Mouse (Mus musculus) frontal cortex, postnatal 14 days (tissue): ENCODE data around the gene Dscam.
A peak's percentile ranks its signal among the peaks of the same experiment; 100 is the strongest.

Experiments
- DNase-seq, 2 experiments: peaks; one replicate each; pipeline ENCODE4 v3.0.0; 2022; ENCODE audit warnings: low spot score in 2 of 2

Gene Dscam

DNA sequence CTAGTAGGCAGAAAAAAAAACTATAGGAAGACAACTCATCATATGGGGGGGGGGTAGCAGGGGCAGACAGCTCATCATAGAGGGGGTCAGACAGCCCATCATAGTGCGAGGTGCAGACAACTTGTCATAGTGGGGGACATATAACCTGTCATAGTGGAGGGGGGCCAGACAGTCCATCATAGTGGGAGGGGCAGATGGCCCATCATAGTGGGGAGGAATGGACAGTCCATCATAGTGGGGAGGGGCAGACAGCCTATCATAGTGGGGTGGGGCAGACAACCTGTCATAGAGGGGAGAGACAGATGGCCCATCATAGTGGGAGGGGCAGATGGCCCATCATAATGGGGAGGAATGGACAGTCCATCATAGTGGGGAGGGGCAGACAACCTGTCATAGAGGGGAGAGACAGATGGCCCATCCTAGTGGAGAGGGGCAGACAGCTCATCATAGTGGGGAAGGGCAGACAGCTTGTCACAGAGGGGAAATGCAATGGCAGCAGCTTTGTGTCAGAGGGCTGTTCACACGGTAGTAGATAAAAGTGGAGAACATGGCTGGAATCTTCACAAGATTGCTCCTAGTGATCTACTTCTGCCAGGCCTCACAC lies 447.4 kb downstream of the Dscam start:
- no peak for DNase-seq

DNA sequence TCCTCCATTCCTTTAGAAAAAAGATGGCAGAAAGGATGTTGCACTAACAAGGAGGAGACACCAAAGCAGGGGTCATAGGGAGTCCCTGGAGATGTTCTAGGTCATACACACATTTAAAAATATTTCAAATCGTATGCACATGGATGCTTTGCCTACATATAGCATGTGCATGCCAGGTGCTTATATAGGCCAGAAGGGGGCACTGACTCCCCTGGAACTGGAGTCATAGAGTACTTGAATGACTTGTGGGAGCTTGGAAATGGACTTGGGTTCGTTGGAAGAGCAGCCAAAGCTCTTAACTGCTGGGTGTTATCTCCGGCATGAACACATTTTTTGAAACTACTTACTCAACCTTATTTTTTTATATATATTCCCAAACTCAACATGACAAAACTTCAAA lies 448.4 kb downstream of the Dscam start:
- no peak for DNase-seq

GRCm38 (mm10) chr16:96721241-96721640 lies 449.3 kb downstream of the Dscam start:
- no peak for DNase-seq

GRCm38 (mm10) chr16:96720666-96721065 lies 449.9 kb downstream of the Dscam start:
- no peak for DNase-seq

DNA sequence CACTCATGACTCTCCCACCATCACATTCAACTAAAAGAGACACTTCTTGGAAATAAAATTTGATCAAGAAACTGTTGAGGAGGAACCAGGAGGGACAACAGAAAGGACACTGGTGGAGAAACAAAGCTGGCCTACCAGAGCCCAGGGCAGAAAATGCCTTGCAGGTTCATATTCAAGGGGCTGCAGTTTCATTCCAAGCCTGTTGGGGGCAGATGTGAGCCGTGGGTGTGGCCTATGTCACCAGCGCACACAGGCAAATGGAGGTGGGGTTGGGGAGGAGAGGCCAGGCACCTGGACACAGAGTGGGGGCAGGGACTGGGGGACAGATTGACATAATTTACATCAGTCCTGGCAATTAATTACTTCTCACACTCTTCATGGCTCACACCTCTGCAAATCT lies 452.3 kb downstream of the Dscam start:
- no peak for DNase-seq

GRCm38 (mm10) chr16:96716633-96717032 lies 453.9 kb downstream of the Dscam start:
- DNase-seq: no peak

DNA sequence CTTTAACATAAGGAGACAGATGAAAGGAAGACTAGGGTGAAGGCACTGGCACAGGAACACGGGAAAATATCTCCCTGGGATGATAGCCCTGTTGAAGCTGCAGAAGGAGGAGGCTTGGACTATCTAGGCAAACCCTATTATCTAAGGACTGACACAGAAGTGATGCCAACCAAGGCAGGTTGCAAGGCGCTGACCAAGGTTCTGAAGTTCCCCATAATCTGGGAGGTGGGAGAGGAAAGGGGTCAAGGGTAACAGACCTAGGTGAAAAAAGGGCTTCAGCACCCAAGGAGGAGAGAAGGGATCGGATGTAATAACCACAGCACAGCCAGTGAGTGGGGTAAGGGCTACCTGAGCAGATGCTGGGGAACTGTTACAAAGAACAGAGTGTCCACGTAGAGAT lies 458.6 kb downstream of the Dscam start:
- no peak for DNase-seq

GRCm38 (mm10) chr16:96700551-96700950 lies 470.0 kb downstream of the Dscam start:
- no peak for DNase-seq

- DNase-seq: no peak
These were observed 474.7 kb downstream of the Dscam start for GRCm38 (mm10) chr16:96695882-96696281.

DNA sequence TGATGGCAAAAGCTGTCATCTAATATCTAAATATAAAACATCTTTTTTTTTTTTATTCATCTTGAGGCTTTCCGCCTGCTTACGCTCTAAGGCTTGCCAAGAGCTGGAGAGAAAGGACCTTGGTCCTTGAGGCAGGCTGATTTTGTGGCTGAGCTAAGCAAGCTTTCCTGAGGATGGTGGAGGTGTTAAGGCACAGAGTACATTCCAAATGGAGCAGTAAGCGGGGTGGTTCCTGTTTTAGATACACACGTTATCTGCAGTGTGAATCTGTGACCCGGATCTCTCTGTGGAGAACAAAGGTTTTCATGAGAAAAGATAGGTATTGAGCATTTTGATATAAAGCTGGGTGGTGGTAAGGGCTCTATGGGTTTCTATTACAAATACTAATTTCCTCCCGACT lies 479.0 kb downstream of the Dscam start:
- DNase-seq: no peak

- DNase-seq: no peak
These were observed 480.5 kb downstream of the Dscam start for GRCm38 (mm10) chr16:96690052-96690451.

DNA sequence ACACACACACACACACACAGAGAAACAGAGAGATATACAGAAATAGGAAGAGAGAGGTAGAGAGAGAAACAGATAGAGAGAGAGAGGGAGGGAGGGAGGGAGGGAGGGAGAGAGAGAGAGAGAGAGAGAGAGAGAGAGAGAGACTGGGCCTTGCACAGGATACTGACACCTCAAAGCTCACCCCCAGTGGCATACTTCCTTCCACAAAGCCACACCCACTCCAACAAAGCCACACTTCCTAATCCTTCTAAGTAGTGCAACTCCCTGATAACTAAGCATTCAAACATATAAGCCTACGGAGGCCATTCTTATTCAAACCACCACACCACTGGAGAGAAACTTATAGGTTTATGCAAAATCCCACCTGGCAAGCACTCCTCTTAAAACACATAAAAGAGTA lies 481.1 kb downstream of the Dscam start:
- no peak for DNase-seq

GRCm38 (mm10) chr16:96685065-96685464 lies 485.5 kb downstream of the Dscam start:
- DNase-seq: no peak

GRCm38 (mm10) chr16:96684581-96684980 lies 486.0 kb downstream of the Dscam start:
- DNase-seq: peak in 1 of 2 experiments; percentile 67

DNA sequence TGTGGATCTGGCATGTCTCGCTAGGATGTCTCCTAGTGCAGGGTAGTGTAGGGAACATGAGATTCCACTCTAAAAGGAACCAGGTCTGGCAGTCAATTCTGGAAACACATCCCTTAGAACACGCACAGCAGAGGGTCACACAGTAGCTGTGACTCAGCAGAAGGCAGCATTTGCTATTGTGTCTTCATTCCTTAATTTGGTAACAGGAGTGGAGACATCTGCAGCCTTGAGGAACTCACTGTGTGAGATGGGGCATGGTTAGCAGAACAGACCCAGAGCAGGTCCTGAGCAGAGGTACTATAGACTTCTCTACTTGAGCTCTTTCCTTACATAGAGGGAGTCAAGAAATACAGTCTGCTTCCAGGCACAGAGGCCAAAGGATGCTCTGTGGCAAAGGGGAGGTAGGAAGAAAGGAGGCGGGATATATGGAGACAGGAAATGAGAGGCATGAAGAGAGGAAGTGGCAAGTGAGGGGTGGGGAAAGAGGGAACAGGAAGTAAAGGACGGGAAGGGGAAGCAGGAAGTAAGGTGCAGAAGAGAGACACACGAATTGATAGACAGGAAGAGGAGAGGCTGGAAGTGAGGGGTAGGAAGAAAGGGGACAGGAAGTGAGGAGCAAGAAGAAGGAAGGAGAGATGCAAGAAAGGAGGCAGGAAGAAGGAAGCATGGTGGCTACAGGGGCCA lies 488.1 kb downstream of the Dscam start:
- no peak for DNase-seq

GRCm38 (mm10) chr16:96679981-96680380 lies 490.6 kb downstream of the Dscam start:
- DNase-seq: no peak

DNA sequence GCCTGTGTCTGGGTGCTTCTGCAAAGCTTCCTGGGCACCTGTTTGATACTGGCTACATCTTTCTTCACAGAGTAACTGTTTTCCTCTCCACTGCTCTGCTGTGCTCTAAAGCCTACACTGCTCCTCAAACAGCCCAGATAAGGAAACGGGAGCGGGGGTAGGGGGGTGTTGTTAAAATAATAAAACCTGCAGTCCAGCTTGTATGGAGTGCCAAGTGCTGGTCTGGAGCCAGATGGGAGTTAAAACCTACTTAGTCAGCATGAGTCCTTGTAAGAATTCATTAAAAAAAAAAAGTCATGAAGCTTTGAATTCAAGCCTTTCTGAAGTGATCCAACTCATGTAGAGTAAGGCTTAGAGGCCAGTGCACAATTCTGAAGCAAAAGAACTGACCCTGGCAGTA lies 493.1 kb downstream of the Dscam start:
- DNase-seq: no peak

- DNase-seq: no peak
These were observed 493.9 kb downstream of the Dscam start for GRCm38 (mm10) chr16:96676663-96677062.

GRCm38 (mm10) chr16:96673191-96673847 lies 497.2 kb downstream of the Dscam start:
- DNase-seq: peak in 1 of 2 experiments; percentile 26

DNA sequence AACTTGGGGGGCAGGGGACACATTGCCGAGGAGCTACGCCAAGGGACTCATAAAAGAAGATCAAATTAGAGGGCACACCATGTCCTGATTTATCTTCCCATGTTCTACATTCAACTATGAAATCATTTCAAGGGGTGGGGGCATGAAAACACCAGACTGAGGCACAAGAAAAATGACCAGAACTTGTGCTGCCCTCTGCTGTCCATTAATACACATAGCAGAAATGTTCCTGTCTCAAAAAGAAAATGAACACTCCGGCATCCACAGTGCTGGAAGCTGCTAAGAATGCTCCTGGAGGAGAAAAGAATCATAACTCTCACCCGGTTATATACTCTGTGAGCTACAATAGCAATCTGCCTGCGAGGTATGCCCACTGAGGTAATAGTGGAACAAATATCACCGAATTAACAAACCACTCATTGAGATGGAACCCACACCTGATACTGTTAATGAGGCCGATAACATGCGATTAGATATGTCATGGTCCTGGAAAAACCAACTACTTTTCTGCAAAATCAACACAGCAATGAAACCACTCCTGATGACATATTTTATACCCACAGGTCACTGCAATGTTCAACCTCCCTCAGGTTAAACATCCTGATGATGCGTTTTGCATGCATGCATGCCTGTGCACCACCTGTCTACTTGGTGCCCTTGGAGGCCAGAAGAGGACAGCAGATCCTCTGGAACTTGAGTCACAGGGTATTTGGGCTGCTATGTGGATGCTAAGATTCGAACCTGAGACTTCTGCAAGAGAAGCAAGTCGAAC lies 498.8 kb downstream of the Dscam start:
- DNase-seq: no peak

DNA sequence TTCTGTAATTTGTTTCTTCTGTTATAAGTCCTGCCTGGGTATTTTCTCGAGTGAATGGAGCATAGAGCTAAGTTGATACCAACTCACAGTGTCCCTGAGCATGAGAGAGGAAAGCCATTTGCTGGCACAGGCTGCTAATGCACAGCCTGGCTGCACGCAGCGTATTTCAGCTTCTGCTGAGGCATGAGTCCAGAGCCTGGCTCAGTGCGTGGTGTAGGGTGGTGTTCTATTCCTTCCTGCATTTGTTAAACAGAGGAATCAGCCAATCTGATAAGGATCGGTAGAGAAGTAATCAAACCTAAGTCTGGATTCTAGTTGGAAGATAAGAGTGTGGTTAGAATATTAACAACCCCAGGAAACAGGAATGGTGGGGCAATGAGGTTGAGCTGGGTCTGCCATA lies 500.8 kb downstream of the Dscam start:
- no peak for DNase-seq

DNA sequence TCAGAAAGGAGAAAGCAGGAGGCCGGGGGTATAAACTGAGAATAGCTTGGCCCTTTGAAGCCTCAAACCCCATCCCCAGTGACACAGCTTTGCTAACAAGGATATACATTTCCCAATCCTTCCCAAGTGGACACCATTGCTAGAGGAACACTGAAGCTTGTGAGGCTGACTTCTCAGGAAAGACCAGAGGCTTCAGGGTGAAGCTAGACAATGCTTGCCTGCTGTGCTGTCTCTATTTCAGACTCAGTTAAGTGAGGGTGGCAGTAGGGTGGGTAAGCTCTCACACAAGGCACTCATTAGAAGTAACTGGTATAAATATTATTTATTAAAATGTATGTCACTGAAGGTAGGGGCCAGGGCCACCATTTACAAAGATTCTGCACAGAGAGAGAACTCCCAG lies 502.1 kb downstream of the Dscam start:
- no peak for DNase-seq
